Mouse (Mus musculus) small intestine, adult 2 months (tissue): ENCODE results near the gene Antxrl.

Source experiments
- CTCF ChIP-seq: fragments of 200-500 bp; IDR thresholded peaks from 2 replicates; pipeline ENCODE4 v1.5.1; 2012; ENCODE audit warnings: low read depth, mild to moderate bottlenecking, control low read depth, inconsistent platforms, low read length, moderate library complexity, mixed read lengths; ENCODE audit not compliant: insufficient replicate concordance, insufficient read length; ENCODE audit errors: extremely low read depth
- POLR2A ChIP-seq: fragments of 200-500 bp; IDR thresholded peaks from 2 replicates; pipeline ENCODE4 v1.6.1; 2012; ENCODE audit warnings: low read depth, mild to moderate bottlenecking, control low read depth, inconsistent platforms, low read length, moderate library complexity

DNA sequence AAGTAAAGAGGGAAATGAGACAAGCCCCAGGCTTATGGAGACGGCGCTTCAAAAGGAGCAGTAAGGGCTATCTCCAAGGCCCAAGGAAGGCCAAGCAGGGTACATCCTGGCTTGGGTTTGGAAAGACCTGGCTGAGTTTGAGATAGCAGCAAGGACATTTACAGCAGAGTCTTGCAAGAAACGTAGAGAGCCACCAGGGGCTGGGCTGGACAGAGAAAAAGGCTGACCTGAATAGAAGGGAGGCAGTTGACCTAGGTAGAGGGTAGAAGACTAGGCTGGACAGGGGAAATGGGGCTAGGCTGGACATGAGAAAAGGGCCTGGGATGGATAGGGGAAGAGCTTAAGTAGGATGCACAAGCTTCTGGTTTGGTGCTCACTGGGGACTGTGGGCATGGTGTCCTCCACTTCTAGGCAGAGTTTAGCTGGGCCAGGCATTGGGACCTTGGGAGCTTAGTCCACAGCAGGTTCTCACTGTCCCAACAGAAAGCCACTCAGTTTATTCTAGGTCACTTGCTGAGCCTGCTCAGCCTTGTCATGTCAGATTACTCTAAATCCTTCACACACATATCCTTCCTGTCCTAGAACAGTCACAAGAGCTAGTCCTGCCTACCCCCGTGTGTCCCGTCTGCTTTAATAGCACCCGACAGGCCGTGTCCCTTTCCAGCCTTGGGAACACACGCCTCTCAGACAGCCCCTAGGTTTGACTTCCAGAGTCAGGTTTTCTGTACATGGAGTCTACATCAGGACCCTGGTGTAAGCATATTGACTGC lies 18.5 kb upstream of the Antxrl start:
- TF ChIP-seq POLR2A (no peak), CTCF (no peak)
